8 mouse cellular contexts compared by ENCODE assay signal in genomic region chr10:6979789-6980188, GRCm38 (mm10).
A peak's percentile ranks its signal among the peaks of the same experiment; 100 is the strongest.
DNase-seq lines count a peak whose midpoint lies in the region; ATAC-seq and TF ChIP-seq lines count a peak whose summit lies in the region.

No protein-coding gene starts in this region.

- peak overlapping the region; percentile 58 for H3K9ac ChIP-seq in neural tube, embryonic 13.5 days
- no peak overlapping the region for H3K9ac ChIP-seq in limb, embryonic 12.5 days (replicated peaks)

- no peaks in the 10 kb centered on the region for H3K9me3 ChIP-seq in neural tube, embryonic 13.5 days
- H3K9me3 ChIP-seq in limb, embryonic 12.5 days: no peaks in the 10 kb centered on the region

- H3K27me3 ChIP-seq in cerebellum, adult 2 months (ENCODE audit: control insufficient read depth, insufficient read depth, low read length): no peaks in the 10 kb centered on the region
- H3K27me3 ChIP-seq in neural tube, embryonic 13.5 days: no peaks in the 10 kb centered on the region
- H3K27me3 ChIP-seq in limb, embryonic 12.5 days: no peaks in the 10 kb centered on the region

- TF ChIP-seq POLR2A in cerebellum, adult 2 months (IDR thresholded peaks at IDR 0.05; ENCODE audit: borderline replicate concordance, insufficient read depth, low read length): no peak

- H3K4me2 ChIP-seq in neural tube, embryonic 13.5 days: peak overlapping the region; percentile 44
- peak overlapping the region; percentile 49 for H3K4me2 ChIP-seq in limb, embryonic 12.5 days

- no peaks in the 10 kb centered on the region; the same call in 1 of the 2 replicates for H3K4me1 ChIP-seq in cerebellum, adult 2 months (ENCODE audit: control insufficient read depth, insufficient read depth, low read length)
- H3K4me1 ChIP-seq in neural tube, embryonic 13.5 days (replicated peaks): no peaks in the 10 kb centered on the region
- peaks cover 9% of the 10 kb centered on the region; the same call in 1 of the 2 replicates for H3K4me1 ChIP-seq in limb, embryonic 12.5 days (replicated peaks)

- ATAC-seq in cerebellum, adult (ENCODE audit: insufficient number of reproducible peaks, low FRiP score, low TSS enrichment): no peak
- no peak for ATAC-seq in neural tube, embryonic 13.5 days (ENCODE audit: low read depth)
- ATAC-seq in limb, embryonic 12.5 days (ENCODE audit: insufficient number of reproducible peaks, insufficient read depth, low FRiP score, low TSS enrichment, low read depth): no peak

- H3K4me3 ChIP-seq in cerebellum, adult 2 months (replicated peaks; ENCODE audit: insufficient read depth, low read depth, low read length): peak overlapping the region; percentile 95
- H3K4me3 ChIP-seq in neural tube, embryonic 13.5 days: peak overlapping the region; percentile 24
- H3K4me3 ChIP-seq in limb, embryonic 12.5 days (replicated peaks): peak overlapping the region; percentile 19; the same call in 1 of the 2 replicates

- peak; percentile 54 to 56 for DNase-seq in cerebellum, adult 2 months
- no peak for DNase-seq in neural tube, embryonic 10.5 days (ENCODE audit: extremely low spot score, low spot score)
- DNase-seq in telencephalon, adult 2 months (ENCODE audit: low read depth, low spot score): peak; percentile 13
- DNase-seq in T-cell, adult 2 months (ENCODE audit: low spot score): no peak
- no peak for DNase-seq in ovary, postnatal 36 days (ENCODE audit: low spot score)

- 7% methylated on average over 8 of the region's 8 CpGs for WGBS in cerebellum, adult 2 months
- 56% methylated on average over 8 of the region's 8 CpGs for WGBS in neural tube, embryonic 13.5 days
- 52% methylated on average over 8 of the region's 8 CpGs for WGBS in limb, embryonic 12.5 days

- peak overlapping the region; percentile 94; the same call in 1 of the 2 replicates for H3K27ac ChIP-seq in cerebellum, adult 2 months (ENCODE audit: insufficient read depth, low read length)
- 0 out of 2 replicates have a peak overlapping the region, but pooled peaks have one; percentile 28 for H3K27ac ChIP-seq in neural tube, embryonic 13.5 days (replicated peaks)
- H3K27ac ChIP-seq in limb, embryonic 12.5 days: no peak overlapping the region

- no peaks in the 10 kb centered on the region for H3K36me3 ChIP-seq in neural tube, embryonic 13.5 days
- no peaks in the 10 kb centered on the region for H3K36me3 ChIP-seq in limb, embryonic 12.5 days

- TF ChIP-seq CTCF in cerebellum, adult 2 months (IDR thresholded peaks at IDR 0.05; ENCODE audit: borderline replicate concordance, insufficient read depth, low read depth, low read length): no peak

Comparison
In these comparisons a context has a peak if more than half of its experiments do, and no peak if none do; other contexts are left out.
1. DNase-seq: peak in cerebellum, adult 2 months (2 of 2) and telencephalon, adult 2 months (single experiment); none in neural tube, embryonic 10.5 days (single experiment), T-cell, adult 2 months (single experiment) and ovary, postnatal 36 days (single experiment).
2. H3K4me3 ChIP-seq: peak in every context shown above with its lines; median percentile 95 in cerebellum, adult 2 months; 24 in neural tube, embryonic 13.5 days; 19 in limb, embryonic 12.5 days.